ENCODE assay signal across 27 mouse cellular contexts in the genomic region with DNA sequence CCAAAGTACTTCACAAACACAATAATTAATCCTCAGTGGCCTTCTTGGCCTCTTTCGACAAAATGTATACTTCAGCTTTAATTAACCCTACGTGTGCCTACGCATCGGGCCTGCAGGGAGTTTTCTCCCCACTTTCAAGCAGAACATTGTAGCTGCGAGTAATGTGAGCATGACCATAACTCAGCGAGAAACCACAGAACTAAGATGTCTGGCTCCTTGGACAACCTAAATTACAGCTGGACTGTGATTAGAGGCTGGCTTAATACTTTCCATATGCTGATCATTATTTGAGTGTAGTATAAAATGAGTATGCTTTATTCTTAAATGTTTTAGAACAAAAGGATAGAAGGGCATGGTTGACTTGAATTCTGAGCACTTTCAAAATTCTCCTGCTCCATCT. TPM values are rescaled to one million over a fixed set of nuclear protein-coding genes. Genes with fewer than 3 reads are reported as not detected.
A peak's percentile ranks its signal among the peaks of the same experiment; 100 is the strongest.
DNase-seq lines count a peak whose midpoint lies in the region; ATAC-seq lines count a peak whose summit lies in the region.
"Had no signal": no experiment of that assay in that cellular context is flagged by ENCODE, and none has a peak within 500 bp of the region (broad histone marks: within the 10 kb centered on the region; RNA-seq: fewer than 3 reads in every experiment).

No protein-coding gene starts in this region.

- no peak overlapping the region for H3K9ac ChIP-seq in intestine, embryonic 14.5 days (ENCODE audit: low read length)
- no peak overlapping the region for H3K9ac ChIP-seq in intestine, embryonic 15.5 days
- H3K9ac ChIP-seq in embryonic facial prominence, embryonic 11.5 days (replicated peaks; ENCODE audit: low read length), result no peak overlapping the region
- no peak overlapping the region for H3K9ac ChIP-seq in embryonic facial prominence, embryonic 15.5 days
- no peak overlapping the region for H3K9ac ChIP-seq in limb, embryonic 11.5 days (ENCODE audit: low read length)
- H3K9ac ChIP-seq in midbrain, embryonic 16.5 days (ENCODE audit: low read depth, low read length), result no peak overlapping the region
- no peak overlapping the region for H3K9ac ChIP-seq in hindbrain, embryonic 14.5 days
- H3K9ac ChIP-seq: forebrain, embryonic 15.5 days; heart, embryonic 13.5 days; hindbrain, embryonic 15.5 days; lung, embryonic 15.5 days; midbrain, embryonic 12.5 days had no signal

- peak; percentile 21 for DNase-seq in intestine, embryonic 14.5 days (ENCODE audit: low spot score)
- DNase-seq in embryonic facial prominence, embryonic 11.5 days (ENCODE audit: low spot score), result peak; percentile 67
- peak; percentile 49 for DNase-seq in limb, embryonic 11.5 days (ENCODE audit: low spot score)
- no peak for DNase-seq in lung, postnatal 36 days
- no peak for DNase-seq in hindbrain, embryonic 14.5 days (ENCODE audit: low spot score)
- DNase-seq: adrenal gland, postnatal 14 days; cerebellum, adult 18-20 months; cerebellum, postnatal 10 days; gastrocnemius, postnatal 10 days; heart, postnatal 10 days; kidney, adult 9 months; kidney, postnatal 14 days; layer of hippocampus, adult 9-11 months; liver; lung, postnatal 4 days; thymus, postnatal 36 days had no signal

- no peak overlapping the region for H3K27ac ChIP-seq in intestine, embryonic 14.5 days (ENCODE audit: low read depth)
- H3K27ac ChIP-seq in intestine, embryonic 15.5 days, result no peak overlapping the region
- no peak overlapping the region for H3K27ac ChIP-seq in embryonic facial prominence, embryonic 11.5 days (replicated peaks; ENCODE audit: low read depth, low read length)
- H3K27ac ChIP-seq in embryonic facial prominence, embryonic 15.5 days (replicated peaks), result no peak overlapping the region
- 0 out of 2 replicates have a peak overlapping the region, but pooled peaks have one; percentile 21 for H3K27ac ChIP-seq in limb, embryonic 11.5 days (replicated peaks; ENCODE audit: low read depth, low read length)
- no peak overlapping the region for H3K27ac ChIP-seq in midbrain, embryonic 16.5 days (ENCODE audit: low read length)
- no peak overlapping the region for H3K27ac ChIP-seq in hindbrain, embryonic 14.5 days
- H3K27ac ChIP-seq: forebrain, embryonic 15.5 days; heart, embryonic 13.5 days; hindbrain, embryonic 15.5 days; lung, embryonic 15.5 days; midbrain, embryonic 12.5 days had no signal

- H3K9me3 ChIP-seq in intestine, embryonic 14.5 days (ENCODE audit: control insufficient read depth, low read length), result no peaks in the 10 kb centered on the region
- no peaks in the 10 kb centered on the region for H3K9me3 ChIP-seq in intestine, embryonic 15.5 days
- H3K9me3 ChIP-seq in embryonic facial prominence, embryonic 11.5 days (replicated peaks; ENCODE audit: control insufficient read depth, low read length), result no peaks in the 10 kb centered on the region
- H3K9me3 ChIP-seq in embryonic facial prominence, embryonic 15.5 days (replicated peaks), result no peaks in the 10 kb centered on the region
- no peaks in the 10 kb centered on the region for H3K9me3 ChIP-seq in limb, embryonic 11.5 days (ENCODE audit: control insufficient read depth, low read length)
- no peaks in the 10 kb centered on the region for H3K9me3 ChIP-seq in midbrain, embryonic 16.5 days (replicated peaks; ENCODE audit: control insufficient read depth, low read length, poor library complexity, severe bottlenecking)
- H3K9me3 ChIP-seq in hindbrain, embryonic 14.5 days (ENCODE audit: control insufficient read depth, low read length), result no peaks in the 10 kb centered on the region
- H3K9me3 ChIP-seq: forebrain, embryonic 15.5 days; heart, embryonic 13.5 days; hindbrain, embryonic 15.5 days; lung, embryonic 15.5 days; megakaryocyte, embryonic 14.5 days; midbrain, embryonic 12.5 days had no signal

- no peak overlapping the region for H3K4me2 ChIP-seq in intestine, embryonic 14.5 days (ENCODE audit: low read length)
- no peak overlapping the region for H3K4me2 ChIP-seq in intestine, embryonic 15.5 days (replicated peaks)
- no peak overlapping the region for H3K4me2 ChIP-seq in embryonic facial prominence, embryonic 11.5 days (ENCODE audit: low read depth, low read length)
- H3K4me2 ChIP-seq in embryonic facial prominence, embryonic 15.5 days (replicated peaks), result no peak overlapping the region
- no peak overlapping the region for H3K4me2 ChIP-seq in limb, embryonic 11.5 days (ENCODE audit: low read depth, severe bottlenecking)
- no peak overlapping the region for H3K4me2 ChIP-seq in midbrain, embryonic 16.5 days (ENCODE audit: low read length)
- H3K4me2 ChIP-seq in hindbrain, embryonic 14.5 days (replicated peaks), result no peak overlapping the region
- H3K4me2 ChIP-seq: forebrain, embryonic 15.5 days; heart, embryonic 13.5 days; hindbrain, embryonic 15.5 days; lung, embryonic 15.5 days; midbrain, embryonic 12.5 days had no signal

- H3K27me3 ChIP-seq in intestine, embryonic 14.5 days (replicated peaks; ENCODE audit: control insufficient read depth, insufficient read depth, low read length), result no peaks in the 10 kb centered on the region
- H3K27me3 ChIP-seq in intestine, embryonic 15.5 days (replicated peaks), result no peaks in the 10 kb centered on the region
- H3K27me3 ChIP-seq in embryonic facial prominence, embryonic 11.5 days (ENCODE audit: control insufficient read depth, insufficient read depth, low read length), result no peaks in the 10 kb centered on the region
- H3K27me3 ChIP-seq in embryonic facial prominence, embryonic 15.5 days, result no peaks in the 10 kb centered on the region
- no peaks in the 10 kb centered on the region for H3K27me3 ChIP-seq in limb, embryonic 11.5 days (ENCODE audit: control insufficient read depth, insufficient read depth, low read length)
- no peaks in the 10 kb centered on the region for H3K27me3 ChIP-seq in midbrain, embryonic 16.5 days (ENCODE audit: control insufficient read depth, insufficient read depth, low read depth, low read length)
- no peaks in the 10 kb centered on the region for H3K27me3 ChIP-seq in hindbrain, embryonic 14.5 days (ENCODE audit: control insufficient read depth, insufficient read depth, low read length)
- H3K27me3 ChIP-seq: forebrain, embryonic 15.5 days; heart, embryonic 13.5 days; hindbrain, embryonic 15.5 days; lung, embryonic 15.5 days; megakaryocyte, embryonic 14.5 days; midbrain, embryonic 12.5 days had no signal

- no peak overlapping the region for H3K4me3 ChIP-seq in intestine, embryonic 14.5 days (ENCODE audit: low read depth, low read length)
- no peak overlapping the region for H3K4me3 ChIP-seq in intestine, embryonic 15.5 days (replicated peaks)
- no peak overlapping the region for H3K4me3 ChIP-seq in embryonic facial prominence, embryonic 11.5 days (ENCODE audit: low read depth, low read length)
- no peak overlapping the region for H3K4me3 ChIP-seq in embryonic facial prominence, embryonic 15.5 days (replicated peaks)
- H3K4me3 ChIP-seq in limb, embryonic 11.5 days (ENCODE audit: low read depth, low read length), result no peak overlapping the region
- no peak overlapping the region for H3K4me3 ChIP-seq in midbrain, embryonic 16.5 days (ENCODE audit: low read depth, low read length)
- H3K4me3 ChIP-seq in hindbrain, embryonic 14.5 days (replicated peaks; ENCODE audit: low read length), result no peak overlapping the region
- H3K4me3 ChIP-seq: forebrain, embryonic 15.5 days; heart, embryonic 13.5 days; hindbrain, embryonic 15.5 days; lung, embryonic 15.5 days; megakaryocyte, embryonic 14.5 days; midbrain, embryonic 12.5 days had no signal

- H3K36me3 ChIP-seq in intestine, embryonic 14.5 days (ENCODE audit: control insufficient read depth, insufficient read depth, low read length), result no peaks in the 10 kb centered on the region
- H3K36me3 ChIP-seq in intestine, embryonic 15.5 days, result no peaks in the 10 kb centered on the region
- H3K36me3 ChIP-seq in embryonic facial prominence, embryonic 11.5 days (replicated peaks; ENCODE audit: control insufficient read depth, insufficient read depth, low read depth, low read length), result no peaks in the 10 kb centered on the region
- H3K36me3 ChIP-seq in embryonic facial prominence, embryonic 15.5 days, result no peaks in the 10 kb centered on the region
- H3K36me3 ChIP-seq in limb, embryonic 11.5 days (ENCODE audit: control insufficient read depth, insufficient read depth, low read length), result no peaks in the 10 kb centered on the region
- H3K36me3 ChIP-seq in midbrain, embryonic 16.5 days (ENCODE audit: control insufficient read depth, insufficient read depth, low read length), result no peaks in the 10 kb centered on the region
- H3K36me3 ChIP-seq in hindbrain, embryonic 14.5 days (replicated peaks; ENCODE audit: control insufficient read depth, insufficient read depth), result no peaks in the 10 kb centered on the region
- H3K36me3 ChIP-seq: forebrain, embryonic 15.5 days; heart, embryonic 13.5 days; hindbrain, embryonic 15.5 days; lung, embryonic 15.5 days; midbrain, embryonic 12.5 days had no signal

- 52% methylated on average over 6 of the region's 6 CpGs for WGBS in intestine, embryonic 14.5 days
- WGBS in intestine, embryonic 15.5 days, result 49% methylated on average over 6 of the region's 6 CpGs
- WGBS in embryonic facial prominence, embryonic 11.5 days, result 37% methylated on average over 6 of the region's 6 CpGs
- 27% methylated on average over 6 of the region's 6 CpGs for WGBS in embryonic facial prominence, embryonic 15.5 days
- 7% methylated on average over 6 of the region's 6 CpGs for WGBS in limb, embryonic 11.5 days
- WGBS in midbrain, embryonic 16.5 days, result 75% methylated on average over 6 of the region's 6 CpGs
- WGBS in hindbrain, embryonic 14.5 days, result 81% methylated on average over 6 of the region's 6 CpGs

- ATAC-seq in intestine, embryonic 14.5 days (replicated peaks; ENCODE audit: low FRiP score, low TSS enrichment, low read depth), result no peak
- ATAC-seq in intestine, embryonic 15.5 days, result no peak
- no peak; the same call in 1 of the 2 replicates for ATAC-seq in embryonic facial prominence, embryonic 11.5 days (replicated peaks; ENCODE audit: insufficient number of reproducible peaks, low FRiP score, low TSS enrichment, low read depth)
- peak; percentile 64; the same call in 1 of the 2 replicates for ATAC-seq in embryonic facial prominence, embryonic 15.5 days (ENCODE audit: insufficient number of reproducible peaks, low FRiP score, low TSS enrichment, low read depth)
- peak; percentile 59; the same call in 1 of the 2 replicates for ATAC-seq in limb, embryonic 11.5 days (ENCODE audit: insufficient number of reproducible peaks, low FRiP score, low TSS enrichment, low read depth)
- no peak for ATAC-seq in midbrain, embryonic 16.5 days
- ATAC-seq in hindbrain, embryonic 14.5 days (ENCODE audit: low FRiP score), result no peak
- ATAC-seq: forebrain, embryonic 15.5 days; intestine, embryonic 16.5 days; Patski had no signal

- H3K4me1 ChIP-seq in intestine, embryonic 14.5 days (replicated peaks; ENCODE audit: control insufficient read depth, insufficient read depth, low read length), result no peaks in the 10 kb centered on the region
- H3K4me1 ChIP-seq in intestine, embryonic 15.5 days (replicated peaks), result no peaks in the 10 kb centered on the region
- no peaks in the 10 kb centered on the region for H3K4me1 ChIP-seq in embryonic facial prominence, embryonic 11.5 days (ENCODE audit: control insufficient read depth, insufficient read depth, low read length)
- H3K4me1 ChIP-seq in embryonic facial prominence, embryonic 15.5 days, result no peaks in the 10 kb centered on the region
- H3K4me1 ChIP-seq in limb, embryonic 11.5 days (ENCODE audit: control insufficient read depth, insufficient read depth, low read length), result peaks cover 3% of the 10 kb centered on the region
- H3K4me1 ChIP-seq in midbrain, embryonic 16.5 days (ENCODE audit: control insufficient read depth, insufficient read depth, low read length), result no peaks in the 10 kb centered on the region
- H3K4me1 ChIP-seq in hindbrain, embryonic 14.5 days (replicated peaks; ENCODE audit: control insufficient read depth, insufficient read depth, low read length), result no peaks in the 10 kb centered on the region
- H3K4me1 ChIP-seq: forebrain, embryonic 15.5 days; heart, embryonic 13.5 days; hindbrain, embryonic 15.5 days; lung, embryonic 15.5 days; midbrain, embryonic 12.5 days had no signal

RNA-seq across cellular contexts. Expression of gene Gramd1c, which starts 9.9 kb away (rescaled TPM):
- 7.0 and 7.2 TPM in 2 replicates for polyA plus RNA-seq in intestine, embryonic 14.5 days (2014; fragmentation: Nextera tagmentation; extraction: Ambion mirVana)
- polyA plus RNA-seq in intestine, embryonic 15.5 days (2015; fragmentation: Nextera tagmentation; extraction: Ambion mirVana), result 6.8 and 8.4 TPM in 2 replicates
- polyA plus RNA-seq in embryonic facial prominence, embryonic 11.5 days (2014; fragmentation: Nextera tagmentation; extraction: Ambion mirVana), result 4.9 and 5.0 TPM in 2 replicates
- 8.0 and 9.6 TPM in 2 replicates for polyA plus RNA-seq in embryonic facial prominence, embryonic 15.5 days (2015; fragmentation: Nextera tagmentation; extraction: Ambion mirVana)
- 3.7 and 4.3 TPM in 2 replicates for polyA plus RNA-seq in limb, embryonic 11.5 days (2014; fragmentation: Nextera tagmentation; extraction: Ambion mirVana)
- polyA plus RNA-seq in midbrain, embryonic 16.5 days (2015; fragmentation: Nextera tagmentation; extraction: Ambion mirVana), result 2.8 and 4.3 TPM in 2 replicates
- 2.0 and 2.5 TPM in 2 replicates for polyA plus RNA-seq in hindbrain, embryonic 14.5 days (2014; fragmentation: Nextera tagmentation; extraction: Ambion mirVana)

Comparison
In these comparisons a context has a peak if more than half of its experiments do, and no peak if none do; other contexts are left out.
1. ATAC-seq: peak in embryonic facial prominence, embryonic 15.5 days (single experiment) and limb, embryonic 11.5 days (single experiment); none in intestine, embryonic 14.5 days (single experiment), intestine, embryonic 15.5 days (single experiment), embryonic facial prominence, embryonic 11.5 days (single experiment), midbrain, embryonic 16.5 days (single experiment) and hindbrain, embryonic 14.5 days (single experiment).
2. DNase-seq: peak in intestine, embryonic 14.5 days (single experiment), embryonic facial prominence, embryonic 11.5 days (single experiment) and limb, embryonic 11.5 days (single experiment); none in lung, postnatal 36 days (single experiment) and hindbrain, embryonic 14.5 days (single experiment).